Mouse (Mus musculus) brown adipose tissue, adult 24 weeks (tissue): ENCODE data around the gene Otub2. TPM values are rescaled to one million over a fixed set of nuclear protein-coding genes. Genes with fewer than 3 reads are reported as not detected.

Experiments used
- H3K27ac ChIP-seq: fragments of 200-500 bp; replicated peaks from 2 replicates; pipeline ENCODE4 v1.5.1; 2012; ENCODE audit warnings: low read depth, mild to moderate bottlenecking, low read length
- H3K4me1 ChIP-seq: fragments of 200-500 bp; 2 replicates; pipeline ENCODE4 v1.6.1; 2012; ENCODE audit warnings: low read length, mixed read lengths; ENCODE audit not compliant: control insufficient read depth, insufficient read depth, insufficient read length
- H3K4me3 ChIP-seq: fragments of 200-500 bp; 2 replicates; pipeline ENCODE4 v1.5.1; 2012; ENCODE audit warnings: low read depth, mild to moderate bottlenecking, low read length, moderate library complexity; ENCODE audit not compliant: insufficient read depth
- polyA plus RNA-seq: library from polyadenylated mRNA; stranded (reverse); fragments of >200 nt; gene quantifications from 2 replicates; pipeline ENCODE4 v1.2.4, GENCODE M21; 2012; ENCODE audit not compliant: missing spikeins, insufficient read depth, insufficient read length

Otub2 gene
- 0.75 and 2.2 TPM in 2 replicates for polyA plus RNA-seq

GRCm38 (mm10) chr12:103388505-103389347, at the start of gene Otub2:
Gene Otub2 (plus strand): TSS chr12:103388682.
- Histone ChIP-seq H3K27ac (no peak within 1 kb of the TSS), H3K4me3 (peak within 1 kb of the TSS; percentile 84)

GRCm38 (mm10) chr12:103341212-103341611, 47.3 kb upstream of the Otub2 start:
- no peak overlapping the region for H3K4me3 ChIP-seq
- no peak overlapping the region for H3K27ac ChIP-seq
- no peaks in the 10 kb centered on the region for H3K4me1 ChIP-seq

More at GRCm38 (mm10) chr12:103388505-103389347, at the start of gene Otub2:
- H3K4me1 ChIP-seq = peaks cover 4% of the 10 kb centered on the region; the same call in 1 of the 2 replicates

GRCm38 (mm10) chr12:103343456-103343855, 45.0 kb upstream of the Otub2 start:
- Histone ChIP-seq H3K27ac (peak overlapping the region; percentile 27; the same call in 1 of the 2 replicates), H3K4me1 (no peaks in the 10 kb centered on the region), H3K4me3 (no peak overlapping the region)

- no peak overlapping the region for H3K27ac ChIP-seq
- no peak overlapping the region for H3K4me3 ChIP-seq
- no peaks in the 10 kb centered on the region for H3K4me1 ChIP-seq
Observed at GRCm38 (mm10) chr12:103344934-103345333, 43.5 kb upstream of the Otub2 start.

GRCm38 (mm10) chr12:103346945-103347344, 41.5 kb upstream of the Otub2 start:
- Histone ChIP-seq H3K27ac (no peak overlapping the region), H3K4me1 (no peaks in the 10 kb centered on the region)

GRCm38 (mm10) chr12:103347406-103347805, 41.1 kb upstream of the Otub2 start:
- no peak overlapping the region for H3K4me3 ChIP-seq
- no peak overlapping the region for H3K27ac ChIP-seq
- H3K4me1 ChIP-seq = no peaks in the 10 kb centered on the region

More at GRCm38 (mm10) chr12:103346945-103347344, 41.5 kb upstream of the Otub2 start:
- no peak overlapping the region for H3K4me3 ChIP-seq

GRCm38 (mm10) chr12:103348506-103348905, 40.0 kb upstream of the Otub2 start:
- no peak overlapping the region for H3K4me3 ChIP-seq
- no peak overlapping the region for H3K27ac ChIP-seq
- H3K4me1 ChIP-seq = no peaks in the 10 kb centered on the region

GRCm38 (mm10) chr12:103352735-103353134, 35.7 kb upstream of the Otub2 start:
- no peak overlapping the region for H3K27ac ChIP-seq
- no peak overlapping the region for H3K4me3 ChIP-seq
- H3K4me1 ChIP-seq = no peaks in the 10 kb centered on the region

GRCm38 (mm10) chr12:103353538-103353937, 34.9 kb upstream of the Otub2 start:
- no peak overlapping the region for H3K4me3 ChIP-seq
- no peak overlapping the region for H3K27ac ChIP-seq
- no peaks in the 10 kb centered on the region for H3K4me1 ChIP-seq

GRCm38 (mm10) chr12:103355746-103356414, 32.6 kb upstream of the Otub2 start, which contains the start of gene Asb2:
Gene Asb2 (minus strand): TSS chr12:103356001.
- no peaks in the 10 kb centered on the region for H3K4me1 ChIP-seq
- H3K4me3 ChIP-seq = no peak within 1 kb of the TSS
- no peak within 1 kb of the TSS for H3K27ac ChIP-seq

- Histone ChIP-seq H3K4me1 (no peaks in the 10 kb centered on the region), H3K27ac (no peak overlapping the region), H3K4me3 (no peak overlapping the region)
Observed at GRCm38 (mm10) chr12:103356415-103356748, 32.1 kb upstream of the Otub2 start.

- Histone ChIP-seq H3K27ac (no peak overlapping the region), H3K4me1 (no peaks in the 10 kb centered on the region), H3K4me3 (no peak overlapping the region)
Observed at GRCm38 (mm10) chr12:103358216-103358615, 30.3 kb upstream of the Otub2 start.

GRCm38 (mm10) chr12:103358951-103359801, 29.3 kb upstream of the Otub2 start:
- no peak overlapping the region for H3K4me3 ChIP-seq
- no peak overlapping the region for H3K27ac ChIP-seq
- no peaks in the 10 kb centered on the region for H3K4me1 ChIP-seq

GRCm38 (mm10) chr12:103360812-103361211, 27.7 kb upstream of the Otub2 start:
- Histone ChIP-seq H3K4me3 (no peak overlapping the region), H3K27ac (no peak overlapping the region), H3K4me1 (no peaks in the 10 kb centered on the region)
